In genomic region chr3:132628741-132629140, GRCm38 (mm10) we compare ENCODE assay signal across 14 mouse cellular contexts. TPM values are rescaled to one million over a fixed set of nuclear protein-coding genes. Genes with fewer than 3 reads are reported as not detected.
A peak's percentile ranks its signal among the peaks of the same experiment; 100 is the strongest.
DNase-seq lines count a peak whose midpoint lies in the region; ATAC-seq and TF ChIP-seq lines count a peak whose summit lies in the region.
"Had no signal": no experiment of that assay in that cellular context is flagged by ENCODE, and none has a peak within 500 bp of the region (broad histone marks: within the 10 kb centered on the region; RNA-seq: fewer than 3 reads in every experiment).

No protein-coding gene starts in this region.

- intact Hi-C loops in gastrocnemius, postnatal 36 days (cut with DNase I): no loop called here

- H3K9me3 ChIP-seq in hindbrain, embryonic 11.5 days (ENCODE audit: control insufficient read depth, low read length): no peaks in the 10 kb centered on the region
- no peaks in the 10 kb centered on the region for H3K9me3 ChIP-seq in hindbrain, embryonic 13.5 days
- no peaks in the 10 kb centered on the region for H3K9me3 ChIP-seq in limb, embryonic 10.5 days (replicated peaks)
- H3K9me3 ChIP-seq: G1E; hindbrain, embryonic 15.5 days had no signal

- no peak overlapping the region for H3K4me2 ChIP-seq in hindbrain, embryonic 11.5 days (replicated peaks; ENCODE audit: low read depth, low read length)
- H3K4me2 ChIP-seq in hindbrain, embryonic 13.5 days: no peak overlapping the region
- H3K4me2 ChIP-seq: hindbrain, embryonic 15.5 days had no signal

- no peak for TF ChIP-seq CTCF in cerebellum, adult 2 months (IDR thresholded peaks at IDR 0.05; ENCODE audit: borderline replicate concordance, insufficient read depth, low read depth, low read length)

- no peak overlapping the region for H3K4me3 ChIP-seq in hindbrain, embryonic 11.5 days (ENCODE audit: low read depth, low read length)
- no peak overlapping the region for H3K4me3 ChIP-seq in hindbrain, embryonic 13.5 days
- no peak overlapping the region for H3K4me3 ChIP-seq in limb, embryonic 10.5 days
- no peak overlapping the region for H3K4me3 ChIP-seq in cerebellum, adult 2 months (replicated peaks; ENCODE audit: insufficient read depth, low read depth, low read length)
- H3K4me3 ChIP-seq: hindbrain, embryonic 15.5 days had no signal

- no peaks in the 10 kb centered on the region for H3K36me3 ChIP-seq in hindbrain, embryonic 11.5 days (ENCODE audit: control insufficient read depth, insufficient read depth, low read length)
- no peaks in the 10 kb centered on the region for H3K36me3 ChIP-seq in hindbrain, embryonic 13.5 days
- no peaks in the 10 kb centered on the region for H3K36me3 ChIP-seq in limb, embryonic 10.5 days
- H3K36me3 ChIP-seq: G1E; hindbrain, embryonic 15.5 days had no signal

- no peak for TF ChIP-seq POLR2A in cerebellum, adult 2 months (IDR thresholded peaks at IDR 0.05; ENCODE audit: borderline replicate concordance, insufficient read depth, low read length)

- ATAC-seq in hindbrain, embryonic 11.5 days (ENCODE audit: low FRiP score): no peak
- ATAC-seq in hindbrain, embryonic 13.5 days (ENCODE audit: low FRiP score): no peak

- no peaks in the 10 kb centered on the region for H3K27me3 ChIP-seq in hindbrain, embryonic 11.5 days (ENCODE audit: control insufficient read depth, insufficient read depth, low read length)
- no peaks in the 10 kb centered on the region for H3K27me3 ChIP-seq in hindbrain, embryonic 13.5 days
- no peaks in the 10 kb centered on the region for H3K27me3 ChIP-seq in limb, embryonic 10.5 days (ENCODE audit: low read depth, poor library complexity, severe bottlenecking)
- H3K27me3 ChIP-seq in cerebellum, adult 2 months (ENCODE audit: control insufficient read depth, insufficient read depth, low read length): no peaks in the 10 kb centered on the region
- H3K27me3 ChIP-seq: hindbrain, embryonic 15.5 days had no signal

- H3K27ac ChIP-seq in hindbrain, embryonic 11.5 days (ENCODE audit: low read depth, low read length): no peak overlapping the region
- no peak overlapping the region for H3K27ac ChIP-seq in hindbrain, embryonic 13.5 days
- no peak overlapping the region for H3K27ac ChIP-seq in limb, embryonic 10.5 days
- H3K27ac ChIP-seq in cerebellum, adult 2 months (ENCODE audit: insufficient read depth, low read length): no peak overlapping the region
- H3K27ac ChIP-seq: hindbrain, embryonic 15.5 days had no signal

- H3K9ac ChIP-seq in hindbrain, embryonic 11.5 days (ENCODE audit: low read depth, low read length): no peak overlapping the region
- H3K9ac ChIP-seq in hindbrain, embryonic 13.5 days: no peak overlapping the region
- H3K9ac ChIP-seq: hindbrain, embryonic 15.5 days had no signal

- peak; percentile 3 for DNase-seq in hindbrain, embryonic 11.5 days (ENCODE audit: low spot score)
- DNase-seq in 3T3-L1 (ENCODE audit: low read depth, low spot score) (peak; percentile 18), R1 (ENCODE audit: low read depth, low spot score) (peak; percentile 10)
- DNase-seq in limb, embryonic 10.5 days (ENCODE audit: low spot score): peak; percentile 31
- DNase-seq in cerebellum, adult 2 months: no peak
- no peak for DNase-seq in T-cell, adult 2 months (ENCODE audit: low spot score)
- no peak for DNase-seq in gastrocnemius, postnatal 36 days
- DNase-seq: lung, postnatal 4 days; thymus, postnatal 36 days had no signal

- 54% methylated on average over 8 of the region's 8 CpGs for WGBS in hindbrain, embryonic 11.5 days
- 62% methylated on average over 8 of the region's 8 CpGs for WGBS in hindbrain, embryonic 13.5 days
- WGBS in limb, embryonic 10.5 days: 58% methylated on average over 8 of the region's 8 CpGs
- WGBS in cerebellum, adult 2 months: 43% methylated on average over 8 of the region's 8 CpGs

- no peaks in the 10 kb centered on the region for H3K4me1 ChIP-seq in hindbrain, embryonic 11.5 days (replicated peaks; ENCODE audit: control insufficient read depth, insufficient read depth, low read length)
- no peaks in the 10 kb centered on the region for H3K4me1 ChIP-seq in hindbrain, embryonic 13.5 days (replicated peaks)
- H3K4me1 ChIP-seq in limb, embryonic 10.5 days: no peaks in the 10 kb centered on the region
- H3K4me1 ChIP-seq in cerebellum, adult 2 months (ENCODE audit: control insufficient read depth, insufficient read depth, low read length): no peaks in the 10 kb centered on the region
- H3K4me1 ChIP-seq: hindbrain, embryonic 15.5 days had no signal

RNA-seq across cellular contexts. Expression of gene Gimd1, which starts 0.9 kb away (rescaled TPM):
- polyA plus RNA-seq in hindbrain, embryonic 11.5 days (2014; fragmentation: Nextera tagmentation; extraction: Ambion mirVana): not detected in 2 replicates
- not detected in 2 replicates for polyA plus RNA-seq in hindbrain, embryonic 13.5 days (2015; fragmentation: Nextera tagmentation; extraction: Ambion mirVana)
- not detected in 2 replicates for polyA plus RNA-seq in limb, embryonic 10.5 days (2016; fragmentation: Nextera tagmentation; extraction: Ambion mirVana)
- polyA plus RNA-seq in cerebellum, adult 2 months (2012; rRNA removed): not detected in 2 replicates
- not detected for total RNA-seq in gastrocnemius, postnatal 36 days (2021)
- polyA plus RNA-seq: cortical plate, adult 2 months; G1E; hindbrain, embryonic 15.5 days; spleen, adult 2 months had no signal

RNA-seq across cellular contexts. Expression of gene Tbck, which starts 55.2 kb away (rescaled TPM):
- polyA plus RNA-seq in hindbrain, embryonic 11.5 days (2014; fragmentation: Nextera tagmentation; extraction: Ambion mirVana): 24.3 and 28.8 TPM in 2 replicates
- polyA plus RNA-seq in hindbrain, embryonic 13.5 days (2015; fragmentation: Nextera tagmentation; extraction: Ambion mirVana): 33.3 and 37.2 TPM in 2 replicates
- 17.0 and 23.1 TPM in 2 replicates for polyA plus RNA-seq in limb, embryonic 10.5 days (2016; fragmentation: Nextera tagmentation; extraction: Ambion mirVana)
- polyA plus RNA-seq in cerebellum, adult 2 months (2012; rRNA removed): 8.6 and 9.0 TPM in 2 replicates
- total RNA-seq in gastrocnemius, postnatal 36 days (2021): 1 to 10 TPM; 7.6 TPM

RNA-seq across cellular contexts. Expression of gene Aimp1, which starts 55.4 kb away (rescaled TPM):
- 87.2 and 88.5 TPM in 2 replicates for polyA plus RNA-seq in hindbrain, embryonic 11.5 days (2014; fragmentation: Nextera tagmentation; extraction: Ambion mirVana)
- polyA plus RNA-seq in hindbrain, embryonic 13.5 days (2015; fragmentation: Nextera tagmentation; extraction: Ambion mirVana): 58.1 and 61.1 TPM in 2 replicates
- 75.8 and 83.1 TPM in 2 replicates for polyA plus RNA-seq in limb, embryonic 10.5 days (2016; fragmentation: Nextera tagmentation; extraction: Ambion mirVana)
- polyA plus RNA-seq in cerebellum, adult 2 months (2012; rRNA removed): 66.5 and 66.6 TPM in 2 replicates
- 10 to 100 TPM; 71.3 to 71.4 TPM for total RNA-seq in gastrocnemius, postnatal 36 days (2021)

Comparison
In these comparisons a context has a peak if more than half of its experiments do, and no peak if none do; other contexts are left out.
1. DNase-seq: peak in hindbrain, embryonic 11.5 days (single experiment), 3T3-L1 (single experiment), R1 (single experiment) and limb, embryonic 10.5 days (single experiment); none in cerebellum, adult 2 months (0 of 2), T-cell, adult 2 months (single experiment) and gastrocnemius, postnatal 36 days (0 of 2).